Mouse (Mus musculus) midbrain, embryonic 16.5 days (tissue): ENCODE measurements at regions not wholly inside any gene's neighbourhood (a gene's known extent, or its start where the extent isn't known, plus 50 kb on each side); places are given as distances from the start of the nearest gene placed in this dataset.

Experiments used
- ATAC-seq: fragments of 200-750 bp; cut with Nextera tagmentation; 2 replicates; pipeline ENCODE4 v1.8.0; 2017; ENCODE audit warnings: moderate TSS enrichment
- H3K27ac ChIP-seq: fragments of 300-500 bp; sonication (generic); 2 replicates; pipeline ENCODE4 v1.5.1; 2014; ENCODE audit warnings: mild to moderate bottlenecking, low read length, mixed read lengths
- H3K27me3 ChIP-seq: fragments of 300-500 bp; sonication (generic); 2 replicates; pipeline ENCODE4 v1.6.1; 2014; ENCODE audit warnings: low read depth, low read length, mixed read lengths; ENCODE audit not compliant: control insufficient read depth, insufficient read depth
- H3K36me3 ChIP-seq: fragments of 300-500 bp; sonication (generic); 2 replicates; pipeline ENCODE4 v1.6.1; 2014; ENCODE audit warnings: mild to moderate bottlenecking, low read length, moderate library complexity, mixed read lengths; ENCODE audit not compliant: control insufficient read depth, insufficient read depth
- H3K4me1 ChIP-seq: fragments of 300-500 bp; sonication (generic); 2 replicates; pipeline ENCODE4 v1.6.1; 2014; ENCODE audit warnings: mild to moderate bottlenecking, low read length, mixed read lengths; ENCODE audit not compliant: control insufficient read depth, insufficient read depth
- H3K4me2 ChIP-seq: fragments of 300-500 bp; sonication (generic); 2 replicates; pipeline ENCODE4 v1.6.1; 2014; ENCODE audit warnings: mild to moderate bottlenecking, low read length, mixed read lengths
- H3K4me3 ChIP-seq: fragments of 300-500 bp; sonication (generic); 2 replicates; pipeline ENCODE4 v1.5.1; 2014; ENCODE audit warnings: low read depth, mild to moderate bottlenecking, low read length, moderate library complexity, mixed read lengths
- H3K9ac ChIP-seq: fragments of 300-500 bp; sonication (generic); 2 replicates; pipeline ENCODE4 v1.6.1; 2014; ENCODE audit warnings: low read depth, low read length, mixed read lengths
- H3K9me3 ChIP-seq: fragments of 300-500 bp; sonication (generic); replicated peaks from 2 replicates; pipeline ENCODE4 v1.6.1; 2014; ENCODE audit warnings: mild to moderate bottlenecking, low read length, mixed read lengths; ENCODE audit not compliant: control insufficient read depth, poor library complexity, severe bottlenecking
- WGBS: fragments of 180-500 bp; shearing (Covaris S2); extraction: QIAGEN DNeasy Blood & Tissue Kit; methylation state at CpG from one replicate; pipeline ENCODE4 v1.1.7; 2014; 5-methylcytosine and 5-hydroxymethylcytosine counted together

GRCm38 (mm10) chr11:64139483-64139882, 60.2 kb upstream of the Cox10 start:
- WGBS, result 98% methylated on average over 2 of the region's 2 CpGs

GRCm38 (mm10) chr11:64138934-64139333, 59.7 kb upstream of the Cox10 start:
- Histone ChIP-seq H3K4me1 (no peaks in the 10 kb centered on the region), H3K4me2 (no peak overlapping the region), H3K9me3 (no peaks in the 10 kb centered on the region), H3K36me3 (no peaks in the 10 kb centered on the region), H3K27me3 (no peaks in the 10 kb centered on the region), H3K4me3 (no peak overlapping the region), H3K9ac (no peak overlapping the region), H3K27ac (no peak overlapping the region)
- ATAC-seq, result no peak
- 73% methylated on average over 4 of the region's 4 CpGs for WGBS

More at GRCm38 (mm10) chr11:64139483-64139882, 60.2 kb upstream of the Cox10 start:
- Histone ChIP-seq H3K4me1 (no peaks in the 10 kb centered on the region), H3K9me3 (no peaks in the 10 kb centered on the region), H3K4me2 (no peak overlapping the region), H3K9ac (no peak overlapping the region), H3K27me3 (no peaks in the 10 kb centered on the region), H3K36me3 (no peaks in the 10 kb centered on the region), H3K4me3 (no peak overlapping the region), H3K27ac (no peak overlapping the region)
- no peak for ATAC-seq

GRCm38 (mm10) chr11:64135766-64136165, 56.5 kb upstream of the Cox10 start:
- Histone ChIP-seq H3K9ac (no peak overlapping the region), H3K36me3 (no peaks in the 10 kb centered on the region), H3K27ac (no peak overlapping the region), H3K27me3 (no peaks in the 10 kb centered on the region), H3K9me3 (no peaks in the 10 kb centered on the region), H3K4me2 (no peak overlapping the region), H3K4me1 (no peaks in the 10 kb centered on the region), H3K4me3 (no peak overlapping the region)
- WGBS, result 52% methylated on average over 5 of the region's 5 CpGs
- ATAC-seq, result peak; percentile 60

- no peaks in the 10 kb centered on the region for H3K36me3 ChIP-seq
- ATAC-seq, result peak; percentile 76
These were observed 56.0 kb upstream of the Cox10 start for GRCm38 (mm10) chr11:64135308-64135591.

GRCm38 (mm10) chr11:64134571-64135307, 55.5 kb upstream of the Cox10 start:
- no peak overlapping the region for H3K27ac ChIP-seq
- no peaks in the 10 kb centered on the region for H3K4me1 ChIP-seq
- ATAC-seq, result peak; percentile 71
- no peaks in the 10 kb centered on the region for H3K9me3 ChIP-seq
- H3K9ac ChIP-seq, result no peak overlapping the region
- H3K36me3 ChIP-seq, result no peaks in the 10 kb centered on the region
- H3K27me3 ChIP-seq, result no peaks in the 10 kb centered on the region
- H3K4me2 ChIP-seq, result no peak overlapping the region
- 38% methylated on average over 15 of the region's 15 CpGs for WGBS
- no peak overlapping the region for H3K4me3 ChIP-seq

More at GRCm38 (mm10) chr11:64135308-64135591, 56.0 kb upstream of the Cox10 start:
- Histone ChIP-seq H3K4me3 (no peak overlapping the region), H3K4me2 (no peak overlapping the region), H3K9ac (no peak overlapping the region), H3K9me3 (no peaks in the 10 kb centered on the region), H3K27me3 (no peaks in the 10 kb centered on the region), H3K4me1 (no peaks in the 10 kb centered on the region), H3K27ac (no peak overlapping the region)
- 45% methylated on average over 2 of the region's 2 CpGs for WGBS
